Mouse (Mus musculus): ENCODE measurements at regions not wholly inside any gene's neighbourhood (a gene's known extent, or its start where the extent isn't known, plus 50 kb on each side); places are given as distances from the start of the nearest gene placed in this dataset.

GRCm38 (mm10) chr7:129746639-129747038 is 155.0 kb downstream of the Wdr11 start:
- TF ChIP-seq CTCF (IDR thresholded peaks at IDR 0.05; ENCODE audit: insufficient read depth, low read length) (no peak), POLR2A (IDR thresholded peaks at IDR 0.05; ENCODE audit: borderline replicate concordance, extremely low read depth, low read depth, low read length) (no peak)
